Mouse (Mus musculus) liver, embryonic 11.5 days (tissue): ENCODE results near the gene C2cd2. TPM values are rescaled to one million over a fixed set of nuclear protein-coding genes. Genes with fewer than 3 reads are reported as not detected.
A peak's percentile ranks its signal among the peaks of the same experiment; 100 is the strongest.

Experiments used
- ATAC-seq: fragments of 200-750 bp; cut with Nextera tagmentation; replicated peaks from 2 replicates; pipeline ENCODE4 v1.8.0; 2017; ENCODE audit warnings: moderate number of reproducible peaks, mild to moderate bottlenecking, moderate TSS enrichment, moderate library complexity; ENCODE audit not compliant: low FRiP score
- DNase-seq: peaks from one replicate; pipeline ENCODE4 v3.0.0-alpha.2; 2017; ENCODE audit warnings: low spot score
- H3K27ac ChIP-seq: fragments of 300-500 bp; sonication (generic); 2 replicates; pipeline ENCODE4 v1.5.1; 2014; ENCODE audit warnings: mild to moderate bottlenecking, low read depth, low read length, control low read depth
- H3K27me3 ChIP-seq: fragments of 300-500 bp; sonication (generic); replicated peaks from 2 replicates; pipeline ENCODE4 v1.6.1; 2014; ENCODE audit warnings: low read length, mixed read lengths; ENCODE audit not compliant: control insufficient read depth, insufficient read depth
- H3K36me3 ChIP-seq: fragments of 300-500 bp; sonication (generic); 2 replicates; pipeline ENCODE4 v1.6.1; 2014; ENCODE audit warnings: mild to moderate bottlenecking, low read length, moderate library complexity, mixed read lengths; ENCODE audit not compliant: control insufficient read depth, insufficient read depth
- H3K4me1 ChIP-seq: fragments of 300-500 bp; sonication (generic); replicated peaks from 2 replicates; pipeline ENCODE4 v1.6.1; 2014; ENCODE audit warnings: low read length, mixed read lengths; ENCODE audit not compliant: control insufficient read depth, insufficient read depth
- H3K4me2 ChIP-seq: fragments of 300-500 bp; sonication (generic); 2 replicates; pipeline ENCODE4 v1.6.1; 2014; ENCODE audit warnings: mild to moderate bottlenecking, control low read depth, moderate library complexity
- H3K4me3 ChIP-seq: fragments of 300-500 bp; sonication (generic); 2 replicates; pipeline ENCODE4 v1.5.1; 2014; ENCODE audit warnings: low read depth, low read length, control low read depth
- H3K9ac ChIP-seq: fragments of 300-500 bp; sonication (generic); 2 replicates; pipeline ENCODE4 v1.6.1; 2014; ENCODE audit warnings: low read depth, low read length, control low read depth
- H3K9me3 ChIP-seq: fragments of 300-500 bp; sonication (generic); 2 replicates; pipeline ENCODE4 v1.6.1; 2016; ENCODE audit warnings: low read length, inconsistent platforms, mixed read lengths; ENCODE audit not compliant: control insufficient read depth
- WGBS: fragments of 180-500 bp; shearing (Covaris S2); extraction: QIAGEN DNeasy Blood & Tissue Kit; methylation state at CpG from one replicate; pipeline ENCODE4 v1.1.7; 2014; 5-methylcytosine and 5-hydroxymethylcytosine counted together
- polyA plus RNA-seq: library from polyadenylated mRNA; unstranded; fragments of >200 nt; fragmentation: Nextera tagmentation; extraction: Ambion mirVana; gene quantifications from 2 replicates; pipeline ENCODE4 v1.2.1, GENCODE M21; 2014

C2cd2 gene
- polyA plus RNA-seq, 1 experiment from 2014 or later: 12.1 TPM

- ATAC-seq: no peak
- no peak for DNase-seq
- no peak overlapping the region for H3K9ac ChIP-seq
- peaks cover 2% of the 10 kb centered on the region; the same call in 1 of the 2 replicates for H3K4me1 ChIP-seq
- H3K4me3 ChIP-seq: no peak overlapping the region
- H3K27me3 ChIP-seq: no peaks in the 10 kb centered on the region
- no peak overlapping the region for H3K4me2 ChIP-seq
- no peaks in the 10 kb centered on the region for H3K9me3 ChIP-seq
- no peak overlapping the region for H3K27ac ChIP-seq
- no peaks in the 10 kb centered on the region for H3K36me3 ChIP-seq
- whole genome bisulfite sequencing: 88% methylated on average over 3 of the region's 3 CpGs
Observed at GRCm38 (mm10) chr16:97977722-97978121, 15.3 kb upstream of the C2cd2 start.

- no peak overlapping the region for H3K4me2 ChIP-seq
- no peaks in the 10 kb centered on the region for H3K36me3 ChIP-seq
- no peak overlapping the region for H3K9ac ChIP-seq
- WGBS: 43% methylated on average over 1 of the region's 1 CpGs
- H3K27ac ChIP-seq: no peak overlapping the region
- ATAC-seq (peak; percentile 78), DNase-seq (no peak)
- peaks cover 2% of the 10 kb centered on the region; the same call in 1 of the 2 replicates for H3K4me1 ChIP-seq
- no peak overlapping the region for H3K4me3 ChIP-seq
- no peaks in the 10 kb centered on the region for H3K27me3 ChIP-seq
- no peaks in the 10 kb centered on the region for H3K9me3 ChIP-seq
Observed at GRCm38 (mm10) chr16:97977277-97977676, 14.9 kb upstream of the C2cd2 start.

GRCm38 (mm10) chr16:97963956-97964540 lies 1.6 kb upstream of the C2cd2 start:
- H3K9ac ChIP-seq: no peak overlapping the region
- DNase-seq (no peak), ATAC-seq (no peak)
- H3K27me3 ChIP-seq: no peaks in the 10 kb centered on the region
- no peak overlapping the region for H3K4me2 ChIP-seq
- H3K4me1 ChIP-seq: peaks cover 12% of the 10 kb centered on the region
- no peaks in the 10 kb centered on the region for H3K9me3 ChIP-seq
- H3K27ac ChIP-seq: no peak overlapping the region
- H3K36me3 ChIP-seq: no peaks in the 10 kb centered on the region
- H3K4me3 ChIP-seq: no peak overlapping the region
- WGBS: 68% methylated on average over 3 of the region's 3 CpGs

GRCm38 (mm10) chr16:97961381-97962150 lies 832 bp downstream of the C2cd2 start:
- Histone ChIP-seq H3K9ac (peak overlapping the region; percentile 93), H3K27ac (peak overlapping the region; percentile 89), H3K27me3 (no peaks in the 10 kb centered on the region), H3K36me3 (no peaks in the 10 kb centered on the region), H3K9me3 (no peaks in the 10 kb centered on the region), H3K4me1 (peaks cover 23% of the 10 kb centered on the region), H3K4me3 (peak overlapping the region; percentile 85), H3K4me2 (peak overlapping the region; percentile 94)
- 7% methylated on average over 34 of the region's 36 CpGs for WGBS
- DNase-seq (no peak), ATAC-seq (peak; percentile 13; the same call in 1 of the 2 replicates)

GRCm38 (mm10) chr16:97960348-97960747 lies 2.0 kb downstream of the C2cd2 start:
- Histone ChIP-seq H3K36me3 (no peaks in the 10 kb centered on the region), H3K4me3 (no peak overlapping the region), H3K27ac (no peak overlapping the region), H3K4me1 (peaks cover 23% of the 10 kb centered on the region), H3K4me2 (peak overlapping the region; percentile 94), H3K9ac (no peak overlapping the region), H3K9me3 (no peaks in the 10 kb centered on the region), H3K27me3 (no peaks in the 10 kb centered on the region)
- no peak for DNase-seq
- 82% methylated on average over 3 of the region's 3 CpGs for WGBS
- ATAC-seq: no peak

GRCm38 (mm10) chr16:97958401-97958973 lies 3.9 kb downstream of the C2cd2 start:
- H3K9me3 ChIP-seq: no peaks in the 10 kb centered on the region
- no peaks in the 10 kb centered on the region for H3K36me3 ChIP-seq
- H3K27me3 ChIP-seq: no peaks in the 10 kb centered on the region
- H3K4me3 ChIP-seq: no peak overlapping the region
- ATAC-seq: peak; percentile 5; the same call in 1 of the 2 replicates
- no peak for DNase-seq
- H3K4me2 ChIP-seq: no peak overlapping the region
- peak overlapping the region; percentile 44; the same call in 1 of the 2 replicates for H3K27ac ChIP-seq
- H3K4me1 ChIP-seq: peaks cover 22% of the 10 kb centered on the region
- no peak overlapping the region for H3K9ac ChIP-seq

- no peaks in the 10 kb centered on the region for H3K9me3 ChIP-seq
- H3K4me2 ChIP-seq: no peak overlapping the region
- no peaks in the 10 kb centered on the region for H3K27me3 ChIP-seq
- peaks cover 26% of the 10 kb centered on the region for H3K4me1 ChIP-seq
- no peaks in the 10 kb centered on the region for H3K36me3 ChIP-seq
- H3K27ac ChIP-seq: peak overlapping the region; percentile 44; the same call in 1 of the 2 replicates
- no peak for DNase-seq
- H3K4me3 ChIP-seq: no peak overlapping the region
- no peak for ATAC-seq
- 0 out of 2 replicates have a peak overlapping the region, but pooled peaks have one; percentile 20 for H3K9ac ChIP-seq
Observed at GRCm38 (mm10) chr16:97957626-97958025, 4.8 kb downstream of the C2cd2 start.

- DNase-seq (no peak), ATAC-seq (no peak)
- Histone ChIP-seq H3K4me1 (peaks cover 30% of the 10 kb centered on the region), H3K27me3 (no peaks in the 10 kb centered on the region), H3K4me2 (no peak overlapping the region), H3K9ac (no peak overlapping the region), H3K36me3 (peaks cover 12% of the 10 kb centered on the region), H3K27ac (no peak overlapping the region), H3K9me3 (no peaks in the 10 kb centered on the region), H3K4me3 (no peak overlapping the region)
- WGBS: 75% methylated on average over 2 of the region's 2 CpGs
Observed at GRCm38 (mm10) chr16:97956011-97956410, 6.4 kb downstream of the C2cd2 start.
